Mouse (Mus musculus) small intestine, adult 2 months (tissue): ENCODE data around the gene Frmd8. TPM values are rescaled to one million over a fixed set of nuclear protein-coding genes. Genes with fewer than 3 reads are reported as not detected.
"Not testable (repeated sequence)": the region's sequence is repeated elsewhere in the genome, so short reads cannot be mapped to it uniquely, and the experiment has no call there.

Experiments used
- H3K27ac ChIP-seq: fragments of 200-500 bp; 2 replicates; pipeline ENCODE4 v1.5.1; 2012; ENCODE audit warnings: low read depth, low read length, control low read depth, inconsistent platforms; ENCODE audit not compliant: insufficient read depth
- H3K27me3 ChIP-seq: fragments of 200-500 bp; 2 replicates; pipeline ENCODE4 v1.6.1; 2012; ENCODE audit warnings: mild to moderate bottlenecking, moderate library complexity, low read length, inconsistent platforms; ENCODE audit not compliant: control insufficient read depth, insufficient read depth
- H3K36me3 ChIP-seq: fragments of 200-500 bp; 2 replicates; pipeline ENCODE4 v1.6.1; 2012; ENCODE audit warnings: mild to moderate bottlenecking, low read length, control low read depth, inconsistent platforms; ENCODE audit not compliant: control insufficient read depth, insufficient read depth
- H3K4me1 ChIP-seq: fragments of 200-500 bp; 2 replicates; pipeline ENCODE4 v1.6.1; 2012; ENCODE audit warnings: low read length, inconsistent platforms, mixed read lengths; ENCODE audit not compliant: control insufficient read depth, insufficient read depth, insufficient read length
- H3K4me3 ChIP-seq: fragments of 200-500 bp; 2 replicates; pipeline ENCODE4 v1.5.1; 2012; ENCODE audit warnings: low read depth, mild to moderate bottlenecking, control low read depth, inconsistent platforms, low read length, moderate library complexity
- CTCF ChIP-seq: fragments of 200-500 bp; IDR thresholded peaks from 2 replicates; pipeline ENCODE4 v1.5.1; 2012; ENCODE audit warnings: low read depth, mild to moderate bottlenecking, control low read depth, inconsistent platforms, low read length, moderate library complexity, mixed read lengths; ENCODE audit not compliant: insufficient replicate concordance, insufficient read length; ENCODE audit errors: extremely low read depth
- POLR2A ChIP-seq: fragments of 200-500 bp; IDR thresholded peaks from 2 replicates; pipeline ENCODE4 v1.6.1; 2012; ENCODE audit warnings: low read depth, mild to moderate bottlenecking, control low read depth, inconsistent platforms, low read length, moderate library complexity
- WGBS: fragments of 180-500 bp; shearing (Covaris S2); methylation state at CpG from one replicate; pipeline ENCODE4 v1.1.7; 2018; 5-methylcytosine and 5-hydroxymethylcytosine counted together
- polyA plus RNA-seq: library from polyadenylated mRNA; depleted of rRNA; stranded (reverse); fragments of >200 nt; gene quantifications from 2 replicates; pipeline ENCODE4 v1.2.3, GENCODE M21; 2012

Frmd8 gene
- polyA plus RNA-seq, 1 experiment, result 62.1 TPM

DNA sequence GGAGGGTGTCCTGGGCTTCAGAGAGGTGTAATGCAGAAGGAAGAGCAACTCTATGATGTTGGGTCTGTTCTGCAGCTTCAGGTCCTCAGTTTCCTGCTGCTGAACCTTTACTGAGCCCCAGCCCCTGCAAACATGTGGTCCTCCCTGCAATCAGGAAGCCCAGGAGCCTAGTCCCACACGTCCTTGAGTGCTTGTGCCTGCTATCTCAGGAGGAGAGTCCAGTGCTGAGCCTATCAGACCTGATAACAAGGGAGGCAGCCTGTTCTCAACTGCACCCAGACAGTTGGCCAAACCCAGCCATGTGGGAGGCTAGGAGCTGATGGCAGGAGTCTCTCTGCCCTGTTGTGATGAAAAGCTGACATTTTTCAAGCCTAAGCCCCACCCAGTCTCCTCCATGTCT lies 8.9 kb upstream of the Frmd8 start:
- 25% methylated on average over 1 of the region's 1 CpGs for WGBS
- H3K27ac ChIP-seq, result peak overlapping the region; percentile 95
- peaks cover 53% of the 10 kb centered on the region for H3K4me1 ChIP-seq
- H3K4me3 ChIP-seq, result 0 out of 2 replicates have a peak overlapping the region, but pooled peaks have one; percentile 5
- TF ChIP-seq CTCF (no peak), POLR2A (no peak; the same call in 1 of the 2 replicates)
- no peaks in the 10 kb centered on the region for H3K27me3 ChIP-seq
- peaks cover 37% of the 10 kb centered on the region for H3K36me3 ChIP-seq

DNA sequence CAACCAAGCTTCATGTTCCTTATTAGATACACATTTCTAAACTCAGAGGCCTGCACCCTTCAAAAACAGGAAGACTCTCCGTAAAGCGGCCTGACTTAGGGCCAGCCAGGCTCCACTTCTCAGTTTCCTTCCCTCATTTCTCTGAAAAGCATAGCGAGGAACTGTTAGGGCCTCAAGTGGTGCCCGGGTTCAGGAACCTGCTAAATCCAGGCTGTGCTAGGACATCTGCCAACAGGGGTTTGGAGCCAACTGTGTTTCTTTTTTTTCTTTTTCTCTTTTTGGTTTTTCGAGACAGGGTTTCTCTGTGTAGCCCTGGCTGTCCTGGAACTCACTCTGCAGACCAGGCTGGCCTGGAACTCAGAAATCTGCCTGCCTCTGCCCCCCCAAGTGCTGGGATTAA lies 7.0 kb upstream of the Frmd8 start:
- 61% methylated on average over 5 of the region's 5 CpGs for WGBS
- not testable (repeated sequence) for H3K27me3 ChIP-seq, H3K4me3 ChIP-seq
- Histone ChIP-seq H3K36me3 (peaks cover 37% of the 10 kb centered on the region), H3K4me1 (peaks cover 58% of the 10 kb centered on the region), H3K27ac (peak overlapping the region; percentile 91)

DNA sequence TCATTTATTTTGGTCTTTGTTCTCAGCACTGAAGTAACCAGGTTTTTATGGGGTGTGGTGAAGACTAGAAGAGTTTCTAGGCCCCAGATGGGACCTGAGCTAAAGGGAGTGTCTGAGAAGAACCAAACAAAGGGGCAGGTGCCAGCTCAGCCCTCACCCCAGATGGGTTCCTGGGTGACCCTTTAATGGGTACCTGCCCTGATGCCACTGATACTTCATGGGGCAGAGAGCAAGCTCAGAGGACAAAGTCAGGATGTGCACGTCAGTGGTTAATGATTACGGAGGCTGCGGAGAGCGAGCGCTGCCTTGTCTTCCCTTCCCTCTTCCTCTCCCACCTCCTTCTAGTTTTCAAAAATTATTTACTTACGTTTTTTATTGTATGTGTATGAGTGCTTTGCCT lies 6.1 kb upstream of the Frmd8 start:
- peak overlapping the region; percentile 98 for H3K27ac ChIP-seq
- H3K36me3 ChIP-seq, result peaks cover 35% of the 10 kb centered on the region
- no peak overlapping the region for H3K4me3 ChIP-seq
- TF ChIP-seq POLR2A (no peak; the same call in 1 of the 2 replicates), CTCF (no peak)
- WGBS, result 33% methylated on average over 6 of the region's 6 CpGs
- peaks cover 55% of the 10 kb centered on the region for H3K4me1 ChIP-seq
- no peaks in the 10 kb centered on the region for H3K27me3 ChIP-seq

DNA sequence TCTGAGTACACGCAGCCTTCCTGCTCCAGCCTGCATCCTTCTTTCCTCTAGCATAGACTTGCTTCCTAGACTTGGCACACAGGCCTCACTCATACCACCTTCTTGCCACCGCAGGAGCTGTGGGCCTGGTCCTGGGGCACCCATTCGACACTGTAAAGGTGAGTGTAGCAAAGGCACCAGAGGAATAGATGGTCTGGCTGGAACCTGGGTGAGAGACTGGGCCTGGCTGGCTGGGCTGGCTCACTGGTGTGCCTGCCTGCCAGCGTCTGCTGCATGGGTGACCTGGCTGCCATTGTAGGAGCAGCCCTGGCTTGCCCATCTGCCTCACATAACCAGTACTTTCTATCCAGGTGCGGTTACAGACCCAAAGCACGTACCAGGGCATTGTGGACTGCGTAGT lies 4.7 kb upstream of the Frmd8 start:
- TF ChIP-seq CTCF (no peak), POLR2A (no peak)
- 87% methylated on average over 7 of the region's 7 CpGs for WGBS
- Histone ChIP-seq H3K36me3 (peaks cover 28% of the 10 kb centered on the region), H3K4me1 (peaks cover 53% of the 10 kb centered on the region), H3K27me3 (no peaks in the 10 kb centered on the region), H3K4me3 (peak overlapping the region; percentile 54), H3K27ac (peak overlapping the region; percentile 98)

DNA sequence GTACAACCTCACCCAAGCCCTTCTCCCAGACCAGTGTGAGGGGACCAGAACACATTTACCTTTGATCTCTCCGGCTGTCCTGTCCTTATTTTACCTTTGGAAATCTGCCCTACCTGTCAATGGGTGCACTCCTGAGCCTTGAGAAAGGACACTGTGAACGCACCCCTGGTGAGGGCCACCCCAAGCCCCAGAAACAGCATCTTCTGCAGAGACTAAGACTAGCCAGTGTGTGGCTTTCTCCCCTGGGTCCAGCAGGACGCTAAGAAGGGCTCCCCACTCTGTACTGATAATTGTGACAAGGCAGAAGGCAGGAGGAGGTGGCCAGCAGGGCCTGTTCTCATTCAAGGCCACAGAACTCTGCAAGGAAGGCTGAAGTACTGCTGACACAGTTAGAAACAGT lies 3.8 kb upstream of the Frmd8 start:
- Histone ChIP-seq H3K27me3 (no peaks in the 10 kb centered on the region), H3K4me1 (peaks cover 47% of the 10 kb centered on the region), H3K27ac (peak overlapping the region; percentile 98), H3K36me3 (peaks cover 24% of the 10 kb centered on the region), H3K4me3 (peak overlapping the region; percentile 62)
- 26% methylated on average over 3 of the region's 3 CpGs for WGBS
- TF ChIP-seq CTCF, result no peak
- no peak for TF ChIP-seq POLR2A

DNA sequence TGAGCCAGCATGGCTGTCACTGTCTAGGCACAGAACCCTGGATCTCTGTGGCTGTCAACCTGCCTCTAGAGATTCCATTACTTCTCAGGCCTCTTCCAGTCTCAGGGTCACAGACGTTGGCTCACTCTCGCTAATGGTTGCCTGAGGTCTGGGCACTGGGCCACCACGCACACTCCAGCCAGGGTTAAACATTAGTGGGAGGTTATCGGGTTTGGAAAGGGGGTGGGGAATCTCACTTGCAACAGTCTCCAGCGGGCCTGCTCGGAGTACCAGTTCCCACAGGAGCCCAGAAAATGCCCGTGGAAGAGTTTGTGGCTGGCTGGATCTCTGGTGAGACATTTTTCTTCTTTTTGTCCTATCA lies 3.3 kb upstream of the Frmd8 start:
- WGBS, result 11% methylated on average over 7 of the region's 7 CpGs
- no peak for TF ChIP-seq CTCF
- TF ChIP-seq POLR2A, result peak; percentile 42; the same call in 1 of the 2 replicates
- Histone ChIP-seq H3K36me3 (peaks cover 22% of the 10 kb centered on the region), H3K4me3 (peak overlapping the region; percentile 62), H3K4me1 (peaks cover 41% of the 10 kb centered on the region), H3K27me3 (no peaks in the 10 kb centered on the region), H3K27ac (peak overlapping the region; percentile 98)

DNA sequence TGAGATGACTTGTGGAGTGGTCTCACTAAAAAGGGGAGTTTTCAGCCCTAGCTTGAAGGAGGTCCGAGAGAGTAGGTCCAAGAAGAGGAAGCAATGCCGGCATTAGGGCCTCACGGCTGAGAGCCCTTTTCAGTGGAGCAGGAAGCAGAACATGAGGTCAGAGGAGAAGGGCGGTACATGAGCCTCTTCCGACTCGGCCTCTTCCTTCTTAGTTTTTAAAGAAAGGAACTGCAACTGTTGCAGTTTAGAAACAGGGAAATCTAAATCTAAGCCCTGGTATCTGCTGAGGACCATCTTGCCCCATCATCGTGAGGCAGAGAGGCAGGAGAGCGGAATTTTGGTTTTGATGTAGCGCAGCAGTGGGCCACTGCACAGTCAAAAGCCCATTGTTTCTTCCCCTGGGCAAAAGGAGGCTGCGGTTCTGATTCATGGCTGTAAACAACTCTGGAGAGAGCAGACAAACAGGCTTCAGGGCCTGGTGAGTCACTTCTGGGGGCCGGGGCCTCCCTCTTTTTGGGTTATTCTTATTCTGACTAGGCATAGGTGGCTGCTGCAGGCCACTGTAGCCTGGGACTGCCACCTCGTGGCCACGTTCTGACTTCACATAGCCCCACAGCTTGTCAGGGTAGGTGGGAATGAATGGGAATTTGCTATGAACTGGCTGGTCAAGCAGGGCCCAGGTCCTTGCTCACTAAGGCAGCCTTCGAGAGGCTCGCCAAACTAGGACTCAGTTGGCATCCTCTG lies 2.7 kb upstream of the Frmd8 start, which contains the start of gene Slc25a45:
TSS of gene Slc25a45 (plus strand) at position 191 of the 744 bp plus-strand sequence.
- H3K36me3 ChIP-seq, result peaks cover 21% of the 10 kb centered on the region
- H3K27ac ChIP-seq, result peak within 1 kb of the TSS; percentile 98
- no peaks in the 10 kb centered on the region for H3K27me3 ChIP-seq
- TF ChIP-seq POLR2A, result no peak; the same call in 1 of the 2 replicates
- TF ChIP-seq CTCF, result peak; percentile 75; the same call in 1 of the 2 replicates
- H3K4me1 ChIP-seq, result peaks cover 43% of the 10 kb centered on the region
- peak within 1 kb of the TSS; percentile 62 for H3K4me3 ChIP-seq
- WGBS, result 33% methylated on average over 15 of the region's 15 CpGs
